9 mouse cellular contexts compared by ENCODE assay signal in genomic region chr14:31406154-31406810, GRCm38 (mm10). TPM values are rescaled to one million over a fixed set of nuclear protein-coding genes. Genes with fewer than 3 reads are reported as not detected.
DNase-seq lines count a peak whose midpoint lies in the region; ATAC-seq and TF ChIP-seq lines count a peak whose summit lies in the region.
"Had no signal": no experiment of that assay in that cellular context is flagged by ENCODE, and none has a peak within 500 bp of the region (broad histone marks: within the 10 kb centered on the region; RNA-seq: fewer than 3 reads in every experiment).

No protein-coding gene starts in this region.

- peak; percentile 80 for ATAC-seq in hindbrain, postnatal 0 days
- no peak for ATAC-seq in hindbrain, embryonic 14.5 days (ENCODE audit: low FRiP score)
- peak; percentile 56 for ATAC-seq in neural tube, embryonic 15.5 days (ENCODE audit: low FRiP score)
- ATAC-seq in megakaryocyte-erythroid progenitor cell, adult 5-6 weeks (replicated peaks; ENCODE audit: low FRiP score, low TSS enrichment, poor library complexity, severe bottlenecking) = no peak

- peak; percentile 65 for DNase-seq in hindbrain, postnatal 0 days (ENCODE audit: low spot score)
- DNase-seq in hindbrain, embryonic 14.5 days (ENCODE audit: low spot score) = no peak
- no peak for DNase-seq in neural tube, embryonic 10.5 days (ENCODE audit: extremely low spot score, low spot score)
- DNase-seq in cerebellum, adult 8-10 months = peak; percentile 74
- DNase-seq in skeletal muscle tissue, adult 2 months (ENCODE audit: low read depth, low spot score) = peak; percentile 50

- H3K4me2 ChIP-seq in hindbrain, postnatal 0 days (ENCODE audit: low read depth, low read length) = no peak overlapping the region
- H3K4me2 ChIP-seq in hindbrain, embryonic 14.5 days (replicated peaks) = no peak overlapping the region
- no peak overlapping the region for H3K4me2 ChIP-seq in neural tube, embryonic 15.5 days
- H3K4me2 ChIP-seq: limb, embryonic 15.5 days; stomach, embryonic 15.5 days had no signal

- no peak overlapping the region for H3K4me3 ChIP-seq in hindbrain, postnatal 0 days (ENCODE audit: low read length)
- H3K4me3 ChIP-seq in hindbrain, embryonic 14.5 days (replicated peaks; ENCODE audit: low read length) = no peak overlapping the region
- H3K4me3 ChIP-seq in neural tube, embryonic 15.5 days (replicated peaks) = no peak overlapping the region
- H3K4me3 ChIP-seq: limb, embryonic 15.5 days; stomach, embryonic 15.5 days had no signal

- TF ChIP-seq CTCF in hindbrain, postnatal 0 days (IDR thresholded peaks at IDR 0.05; ENCODE audit: low read depth) = no peak

- H3K36me3 ChIP-seq in hindbrain, postnatal 0 days (ENCODE audit: insufficient read depth, low read length) = no peaks in the 10 kb centered on the region; the same call in 1 of the 2 replicates
- peaks cover 68% of the 10 kb centered on the region for H3K36me3 ChIP-seq in hindbrain, embryonic 14.5 days (replicated peaks; ENCODE audit: control insufficient read depth, insufficient read depth)
- H3K36me3 ChIP-seq in neural tube, embryonic 15.5 days = peaks cover 22% of the 10 kb centered on the region
- H3K36me3 ChIP-seq: stomach, embryonic 15.5 days had no signal

- 0 out of 2 replicates have a peak overlapping the region, but pooled peaks have one; percentile 15 for H3K9ac ChIP-seq in hindbrain, postnatal 0 days (replicated peaks; ENCODE audit: low read length)
- no peak overlapping the region for H3K9ac ChIP-seq in hindbrain, embryonic 14.5 days
- no peak overlapping the region for H3K9ac ChIP-seq in neural tube, embryonic 15.5 days (replicated peaks)
- H3K9ac ChIP-seq: limb, embryonic 15.5 days; stomach, embryonic 15.5 days had no signal

- 45% methylated on average over 12 of the region's 12 CpGs for WGBS in hindbrain, postnatal 0 days
- 77% methylated on average over 12 of the region's 12 CpGs for WGBS in hindbrain, embryonic 14.5 days
- 65% methylated on average over 12 of the region's 12 CpGs for WGBS in neural tube, embryonic 15.5 days

- H3K9me3 ChIP-seq in hindbrain, postnatal 0 days (ENCODE audit: low read length) = no peaks in the 10 kb centered on the region
- H3K9me3 ChIP-seq in hindbrain, embryonic 14.5 days (ENCODE audit: control insufficient read depth, low read length) = no peaks in the 10 kb centered on the region
- no peaks in the 10 kb centered on the region for H3K9me3 ChIP-seq in neural tube, embryonic 15.5 days (replicated peaks)
- H3K9me3 ChIP-seq: limb, embryonic 15.5 days; stomach, embryonic 15.5 days had no signal

- H3K4me1 ChIP-seq in hindbrain, postnatal 0 days (ENCODE audit: insufficient read depth, low read length) = no peaks in the 10 kb centered on the region; the same call in 1 of the 2 replicates
- H3K4me1 ChIP-seq in hindbrain, embryonic 14.5 days (replicated peaks; ENCODE audit: control insufficient read depth, insufficient read depth, low read length) = no peaks in the 10 kb centered on the region
- peaks cover 36% of the 10 kb centered on the region for H3K4me1 ChIP-seq in neural tube, embryonic 15.5 days

- H3K27me3 ChIP-seq in hindbrain, postnatal 0 days (ENCODE audit: insufficient read depth, low read length) = no peaks in the 10 kb centered on the region
- no peaks in the 10 kb centered on the region for H3K27me3 ChIP-seq in hindbrain, embryonic 14.5 days (ENCODE audit: control insufficient read depth, insufficient read depth, low read length)
- H3K27me3 ChIP-seq in neural tube, embryonic 15.5 days (replicated peaks) = no peaks in the 10 kb centered on the region
- H3K27me3 ChIP-seq: limb, embryonic 15.5 days; stomach, embryonic 15.5 days had no signal

- H3K27ac ChIP-seq in hindbrain, postnatal 0 days = peak overlapping the region; percentile 49; the same call in 1 of the 2 replicates
- no peak overlapping the region for H3K27ac ChIP-seq in hindbrain, embryonic 14.5 days
- peak overlapping the region; percentile 58 for H3K27ac ChIP-seq in neural tube, embryonic 15.5 days (replicated peaks)
- H3K27ac ChIP-seq: limb, embryonic 15.5 days; stomach, embryonic 15.5 days had no signal

RNA-seq across cellular contexts. Expression of gene Sh3bp5, which starts 29.6 kb away (rescaled TPM):
- total RNA-seq in hindbrain, postnatal 0 days (2014; rRNA removed) = 41.6 and 53.9 TPM in 2 replicates
- 127 and 149 TPM in 2 replicates for polyA plus RNA-seq in hindbrain, postnatal 0 days (2015; fragmentation: Nextera tagmentation; extraction: Ambion mirVana)
- polyA plus RNA-seq in hindbrain, embryonic 14.5 days (2014; fragmentation: Nextera tagmentation; extraction: Ambion mirVana) = 86.9 and 93.7 TPM in 2 replicates
- polyA plus RNA-seq in neural tube, embryonic 15.5 days (2015; fragmentation: Nextera tagmentation; extraction: Ambion mirVana) = 131 and 150 TPM in 2 replicates
- 1.1 and 2.3 TPM in 2 replicates for total RNA-seq in megakaryocyte-erythroid progenitor cell, adult 5-6 weeks (2014; fragmentation: Nextera tagmentation)
- total RNA-seq in megakaryocyte-erythroid progenitor cell, adult 5-6 weeks (2017) = 1.1 and 1.3 TPM in 2 replicates

Comparison
In these comparisons a context has a peak if more than half of its experiments do, and no peak if none do; other contexts are left out.
1. ATAC-seq: peak in hindbrain, postnatal 0 days (single experiment) and neural tube, embryonic 15.5 days (single experiment); none in hindbrain, embryonic 14.5 days (single experiment) and megakaryocyte-erythroid progenitor cell, adult 5-6 weeks (single experiment).
2. DNase-seq: peak in hindbrain, postnatal 0 days (single experiment), cerebellum, adult 8-10 months (single experiment) and skeletal muscle tissue, adult 2 months (single experiment); none in hindbrain, embryonic 14.5 days (single experiment) and neural tube, embryonic 10.5 days (single experiment).